Mouse (Mus musculus) hindbrain, embryonic 15.5 days (tissue): ENCODE data around the gene St7l. TPM values are rescaled to one million over a fixed set of nuclear protein-coding genes. Genes with fewer than 3 reads are reported as not detected.
A peak's percentile ranks its signal among the peaks of the same experiment; 100 is the strongest.

Experiments used
- ATAC-seq: fragments of 200-750 bp; cut with Nextera tagmentation; 2 replicates; pipeline ENCODE4 v1.8.0; 2017; ENCODE audit warnings: low read depth, moderate number of reproducible peaks, moderate TSS enrichment; ENCODE audit not compliant: low FRiP score
- H3K27ac ChIP-seq: fragments of 300-500 bp; sonication (generic); replicated peaks from 2 replicates; pipeline ENCODE4 v1.5.1; 2015; ENCODE audit warnings: mild to moderate bottlenecking, inconsistent platforms
- H3K27me3 ChIP-seq: fragments of 300-500 bp; sonication (generic); 2 replicates; pipeline ENCODE4 v1.6.1; 2015; ENCODE audit warnings: control low read depth, inconsistent platforms
- H3K36me3 ChIP-seq: fragments of 300-500 bp; sonication (generic); 2 replicates; pipeline ENCODE4 v1.6.1; 2015; ENCODE audit warnings: control low read depth, inconsistent platforms
- H3K4me1 ChIP-seq: fragments of 300-500 bp; sonication (generic); replicated peaks from 2 replicates; pipeline ENCODE4 v1.6.1; 2015; ENCODE audit warnings: control low read depth, inconsistent platforms
- H3K4me2 ChIP-seq: fragments of 300-500 bp; sonication (generic); 2 replicates; pipeline ENCODE4 v1.6.1; 2015; ENCODE audit warnings: moderate library complexity, mild to moderate bottlenecking, inconsistent platforms
- H3K4me3 ChIP-seq: fragments of 300-500 bp; sonication (generic); 2 replicates; pipeline ENCODE4 v1.5.1; 2015; ENCODE audit warnings: mild to moderate bottlenecking, inconsistent platforms
- H3K9ac ChIP-seq: fragments of 300-500 bp; sonication (generic); 2 replicates; pipeline ENCODE4 v1.6.1; 2015; ENCODE audit warnings: inconsistent platforms
- H3K9me3 ChIP-seq: fragments of 300-500 bp; sonication (generic); 2 replicates; pipeline ENCODE4 v1.6.1; 2016; ENCODE audit warnings: control low read depth, inconsistent platforms
- WGBS: fragments of 180-500 bp; shearing (Covaris S2); methylation state at CpG from one replicate; pipeline ENCODE4 v1.1.7; 2015; 5-methylcytosine and 5-hydroxymethylcytosine counted together
- polyA plus RNA-seq: library from polyadenylated mRNA; unstranded; fragments of >200 nt; fragmentation: Nextera tagmentation; extraction: Ambion mirVana; gene quantifications from 2 replicates; pipeline ENCODE4 v1.2.1, GENCODE M21; 2015

The St7l gene
- polyA plus RNA-seq: 31.8 and 34.7 TPM in 2 replicates

DNA sequence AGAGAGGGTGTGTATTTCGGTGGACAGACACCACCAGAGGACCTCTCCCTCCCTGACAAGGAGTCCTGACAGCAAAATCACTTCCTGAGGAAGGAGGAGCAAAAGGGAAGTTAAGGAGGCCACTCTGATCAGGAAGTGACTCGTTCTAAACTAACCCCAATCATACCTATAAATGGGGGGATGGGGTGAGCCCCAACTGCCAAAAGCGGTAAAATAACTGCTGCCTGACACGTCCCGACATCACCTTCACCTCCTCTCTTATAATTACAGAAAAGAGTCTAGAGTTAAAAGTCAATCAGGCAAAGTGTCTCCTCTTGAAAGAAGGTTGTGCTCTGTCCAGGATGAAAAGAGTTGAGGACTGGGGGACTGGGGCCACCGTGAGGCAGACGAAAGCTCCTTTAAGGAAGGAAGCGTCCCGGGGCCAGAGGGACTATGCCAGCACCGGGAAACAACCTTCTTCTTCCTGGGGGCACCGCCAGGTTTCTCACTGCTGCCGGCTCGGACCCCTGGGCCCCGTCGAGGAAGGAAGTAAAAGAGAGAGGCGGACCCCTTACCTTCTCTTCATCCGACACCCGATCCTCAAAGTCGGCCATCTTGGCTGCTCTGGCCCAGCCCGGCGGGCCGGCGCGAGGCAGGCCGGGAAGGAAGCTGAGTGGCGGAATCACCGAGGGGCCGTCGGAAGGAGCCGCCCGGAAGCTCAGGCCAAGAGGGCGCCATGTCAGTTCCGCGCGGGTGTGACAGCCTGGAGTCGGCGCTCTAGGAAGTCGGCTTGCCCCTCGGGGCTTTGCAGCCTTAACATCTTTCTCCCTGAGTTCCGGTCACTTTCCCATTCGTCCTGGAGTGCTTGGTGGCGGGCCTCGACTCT, at the start of gene St7l, which contains the start of gene Capza1:
Gene St7l, plus strand, starts transcription at position 220 of the 865 bp plus-strand sequence.
Gene Capza1, minus strand, starts transcription at position 720 of the 865 bp plus-strand sequence.
- Histone ChIP-seq H3K27ac (peak within 1 kb of the TSS; percentile 96), H3K4me2 (peak within 1 kb of the TSS; percentile 68), H3K27me3 (no peaks in the 10 kb centered on the region), H3K4me1 (peaks cover 39% of the 10 kb centered on the region), H3K36me3 (0 out of 2 replicates have a peak, but pooled peaks cover 4% of the 10 kb centered on the region), H3K9ac (peak within 1 kb of the TSS; percentile 94), H3K4me3 (peak within 1 kb of the TSS; percentile 74), H3K9me3 (no peaks in the 10 kb centered on the region)
- ATAC-seq: peak; percentile 97
- WGBS: under 1% methylated on average over 43 of the region's 43 CpGs

DNA sequence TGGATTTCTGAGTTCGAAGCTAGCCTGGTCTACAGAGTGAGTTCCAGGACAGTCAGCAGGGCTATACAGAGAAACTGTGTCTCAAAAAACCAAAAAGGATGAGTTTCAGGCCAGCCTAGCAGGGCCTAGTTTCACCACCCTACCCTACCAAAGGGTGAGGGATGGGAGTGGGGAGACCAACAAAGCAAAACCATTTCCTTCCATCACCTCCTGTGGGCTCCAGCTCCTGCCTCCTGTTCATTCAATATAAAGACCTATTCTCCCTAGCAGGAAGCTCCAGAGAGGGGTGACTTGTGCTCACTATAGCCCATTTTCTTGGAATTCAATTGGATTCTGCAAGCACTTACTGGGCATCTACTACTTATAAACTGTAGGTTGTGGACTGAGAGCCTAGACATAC, 49.1 kb upstream of the St7l start:
- no peak overlapping the region for H3K27ac ChIP-seq
- no peaks in the 10 kb centered on the region for H3K36me3 ChIP-seq
- WGBS: 100% methylated on average over 1 of the region's 1 CpGs
- no peaks in the 10 kb centered on the region for H3K9me3 ChIP-seq
- H3K27me3 ChIP-seq: no peaks in the 10 kb centered on the region
- H3K4me3 ChIP-seq: no peak overlapping the region
- H3K9ac ChIP-seq: no peak overlapping the region
- no peak overlapping the region for H3K4me2 ChIP-seq
- peaks cover 18% of the 10 kb centered on the region for H3K4me1 ChIP-seq
- no peak for ATAC-seq

DNA sequence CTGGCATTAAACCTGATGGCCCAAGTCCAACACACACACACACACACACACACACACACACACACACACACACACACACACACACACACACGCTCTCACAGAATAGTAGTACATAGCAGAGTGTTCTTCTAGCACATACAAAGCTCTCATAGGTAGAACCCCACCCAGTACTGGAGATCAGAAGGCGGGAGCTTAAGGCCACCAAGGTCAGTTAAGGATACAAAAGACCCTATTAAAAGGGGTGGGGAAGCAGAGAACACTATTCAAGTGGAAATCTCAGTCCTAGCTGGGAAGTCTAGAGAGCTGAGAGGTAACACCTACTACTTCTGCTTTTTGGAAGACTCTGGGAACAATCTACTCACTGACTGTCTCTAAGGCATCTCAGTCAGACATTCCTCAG, 48.5 kb upstream of the St7l start:
- peaks cover 18% of the 10 kb centered on the region for H3K4me1 ChIP-seq
- H3K27ac ChIP-seq: no peak overlapping the region
- H3K4me3 ChIP-seq: no peak overlapping the region
- WGBS: 79% methylated on average over 2 of the region's 2 CpGs
- no peaks in the 10 kb centered on the region for H3K27me3 ChIP-seq
- no peak for ATAC-seq
- no peak overlapping the region for H3K4me2 ChIP-seq
- no peaks in the 10 kb centered on the region for H3K36me3 ChIP-seq
- H3K9ac ChIP-seq: no peak overlapping the region
- no peaks in the 10 kb centered on the region for H3K9me3 ChIP-seq

DNA sequence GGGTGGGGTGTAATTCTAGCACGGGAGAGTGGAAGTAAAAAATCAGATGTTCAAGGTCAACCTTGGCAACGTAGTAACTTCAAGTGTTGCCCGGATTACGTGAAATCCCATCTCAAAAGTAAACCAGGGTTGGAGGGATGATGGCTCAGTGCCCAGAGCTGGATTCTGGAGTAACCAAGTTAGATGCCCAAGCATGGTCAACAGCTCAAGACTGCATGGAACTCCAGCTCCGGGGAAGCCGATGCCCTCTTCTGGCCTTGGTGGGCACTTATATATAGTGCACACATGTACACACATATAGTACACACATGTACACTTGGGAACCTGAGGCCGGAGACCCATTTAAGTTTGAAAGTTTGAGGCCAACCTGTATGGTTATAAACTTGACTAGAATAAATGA, 47.7 kb upstream of the St7l start:
- Histone ChIP-seq H3K36me3 (no peaks in the 10 kb centered on the region; the same call in 1 of the 2 replicates), H3K9ac (no peak overlapping the region), H3K4me3 (no peak overlapping the region), H3K4me2 (no peak overlapping the region), H3K27ac (no peak overlapping the region), H3K27me3 (no peaks in the 10 kb centered on the region), H3K4me1 (peaks cover 18% of the 10 kb centered on the region), H3K9me3 (no peaks in the 10 kb centered on the region)
- no peak for ATAC-seq
- WGBS: 97% methylated on average over 7 of the region's 7 CpGs

DNA sequence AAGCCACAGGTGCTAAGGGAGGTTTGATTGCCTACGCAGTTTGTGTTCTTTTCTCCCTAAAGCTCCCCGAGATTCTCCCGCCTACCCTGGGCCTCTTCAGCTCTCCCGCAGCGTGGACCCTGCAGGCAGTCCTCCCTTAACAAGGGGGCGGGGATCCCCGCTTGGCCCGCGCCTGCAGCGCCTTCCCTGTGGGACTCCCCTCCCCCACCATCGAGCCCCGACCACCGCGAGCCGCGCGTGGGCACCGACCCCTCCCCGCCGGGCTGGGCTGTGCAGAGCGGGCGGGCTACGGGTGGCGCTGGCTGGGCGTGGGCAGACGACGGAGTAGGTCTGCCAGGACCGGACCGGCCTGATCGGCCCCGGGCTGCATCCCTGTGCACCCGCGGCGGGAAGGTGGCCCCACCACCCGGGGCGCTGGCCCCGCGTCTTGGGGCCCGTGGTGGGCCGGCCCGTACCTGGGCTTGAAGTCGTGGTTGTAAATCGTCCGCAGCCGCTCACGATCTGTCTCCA, 46.3 kb upstream of the St7l start:
- H3K4me2 ChIP-seq: peak overlapping the region; percentile 96
- H3K9ac ChIP-seq: peak overlapping the region; percentile 59
- H3K36me3 ChIP-seq: peaks cover 5% of the 10 kb centered on the region; the same call in 1 of the 2 replicates
- H3K9me3 ChIP-seq: no peaks in the 10 kb centered on the region
- WGBS: 0% methylated on average over 44 of the region's 46 CpGs
- peak overlapping the region; percentile 73 for H3K4me3 ChIP-seq
- ATAC-seq: peak; percentile 83
- peaks cover 18% of the 10 kb centered on the region for H3K4me1 ChIP-seq
- no peaks in the 10 kb centered on the region for H3K27me3 ChIP-seq
- peak overlapping the region; percentile 76 for H3K27ac ChIP-seq

DNA sequence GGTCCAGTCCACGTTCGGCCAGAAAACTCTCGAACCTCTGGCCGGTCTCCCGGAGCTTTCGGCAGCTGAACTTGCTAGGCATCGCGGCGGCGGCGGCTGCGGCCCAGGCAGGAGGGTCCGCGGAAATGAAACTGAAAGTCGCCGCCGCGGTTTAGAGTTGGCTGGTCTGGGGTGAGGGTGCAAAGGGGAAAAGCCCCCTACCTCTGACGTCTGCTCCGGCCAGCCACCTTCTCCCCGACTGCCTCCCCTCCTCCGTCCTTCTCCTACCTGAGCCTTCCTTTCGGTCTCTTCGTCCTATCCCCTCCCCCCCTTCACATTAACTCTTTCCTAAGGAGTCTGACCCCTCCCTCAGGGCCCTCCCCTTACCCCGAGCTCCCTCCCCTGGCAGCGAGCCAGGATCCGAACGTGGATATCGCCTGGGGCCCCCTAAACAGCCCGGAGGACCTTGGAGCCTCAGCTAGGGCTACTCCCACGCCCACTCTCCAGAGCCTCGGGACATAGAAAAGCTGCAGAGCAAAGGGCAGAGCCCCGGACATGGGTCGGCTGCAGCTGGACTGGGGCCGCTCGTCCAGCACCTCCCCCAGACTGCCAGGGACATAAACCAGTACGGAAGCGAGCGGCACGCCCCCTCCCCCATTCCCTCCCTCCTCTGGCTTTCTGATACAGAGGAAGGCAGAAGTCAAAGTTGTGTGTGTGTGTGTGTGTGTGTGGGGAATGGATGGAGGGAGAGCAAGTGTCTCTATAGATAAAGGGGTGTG, 45.6 kb upstream of the St7l start, which contains the start of gene Mov10:
Gene Mov10, minus strand, starts transcription at position 573 of the 758 bp plus-strand sequence.
- no peaks in the 10 kb centered on the region for H3K27me3 ChIP-seq
- peak; percentile 79 for ATAC-seq
- WGBS: under 1% methylated on average over 40 of the region's 40 CpGs
- H3K27ac ChIP-seq: peak within 1 kb of the TSS; percentile 76
- H3K36me3 ChIP-seq: peaks cover 6% of the 10 kb centered on the region; the same call in 1 of the 2 replicates
- peak within 1 kb of the TSS; percentile 59 for H3K9ac ChIP-seq
- peaks cover 18% of the 10 kb centered on the region for H3K4me1 ChIP-seq
- peak within 1 kb of the TSS; percentile 96 for H3K4me2 ChIP-seq
- no peaks in the 10 kb centered on the region for H3K9me3 ChIP-seq
- peak within 1 kb of the TSS; percentile 73 for H3K4me3 ChIP-seq

DNA sequence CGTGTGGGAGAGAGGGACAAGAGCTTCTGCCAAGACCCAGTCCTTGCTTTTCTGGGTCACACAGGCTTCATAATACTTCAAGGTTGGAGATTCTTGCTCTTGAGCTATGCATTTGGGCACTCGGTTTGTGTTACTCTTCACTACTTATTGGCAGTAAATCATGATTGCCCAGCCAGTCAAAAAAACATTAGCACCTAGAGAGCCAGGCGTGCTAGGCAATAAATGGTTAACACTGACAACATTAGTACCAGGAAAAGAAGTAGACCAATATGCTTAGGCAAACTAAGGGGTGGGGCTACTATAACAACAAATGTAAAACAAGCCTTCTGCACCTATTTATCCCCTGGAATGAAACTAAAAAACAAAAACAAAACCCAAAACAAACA, 45.1 kb upstream of the St7l start:
- H3K9ac ChIP-seq: no peak overlapping the region; the same call in 1 of the 2 replicates
- H3K36me3 ChIP-seq: peaks cover 6% of the 10 kb centered on the region; the same call in 1 of the 2 replicates
- peak overlapping the region; percentile 73 for H3K4me3 ChIP-seq
- H3K27ac ChIP-seq: peak overlapping the region; percentile 76; the same call in 1 of the 2 replicates
- H3K9me3 ChIP-seq: no peaks in the 10 kb centered on the region
- 8% methylated on average over 3 of the region's 3 CpGs for whole genome bisulfite sequencing
- no peak for ATAC-seq
- peak overlapping the region; percentile 96 for H3K4me2 ChIP-seq
- no peaks in the 10 kb centered on the region for H3K27me3 ChIP-seq
- H3K4me1 ChIP-seq: peaks cover 18% of the 10 kb centered on the region

DNA sequence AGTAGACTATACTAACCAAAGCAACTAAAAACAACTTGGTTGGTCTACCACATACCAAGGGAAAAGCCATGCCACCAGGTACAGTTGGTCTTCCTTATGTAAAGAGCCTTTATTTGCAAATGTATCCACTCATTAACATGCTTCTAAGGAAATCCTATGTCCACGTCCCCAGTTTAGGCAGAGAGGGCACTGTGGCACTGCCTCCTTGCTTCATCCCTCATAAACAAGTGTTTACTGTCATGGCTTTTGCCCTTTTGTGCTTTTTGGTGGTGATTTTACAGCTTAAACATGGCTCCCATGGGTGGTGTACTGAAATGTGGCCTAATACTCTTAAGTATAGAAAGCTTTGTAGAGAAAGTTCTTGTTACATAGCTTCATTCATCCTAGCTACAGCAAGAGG, 43.4 kb upstream of the St7l start:
- Histone ChIP-seq H3K9ac (no peak overlapping the region), H3K4me3 (no peak overlapping the region), H3K27ac (no peak overlapping the region), H3K4me2 (no peak overlapping the region), H3K27me3 (no peaks in the 10 kb centered on the region), H3K4me1 (peaks cover 18% of the 10 kb centered on the region), H3K9me3 (no peaks in the 10 kb centered on the region), H3K36me3 (peaks cover 9% of the 10 kb centered on the region)
- WGBS: 59% methylated on average over 1 of the region's 1 CpGs
- ATAC-seq: no peak

DNA sequence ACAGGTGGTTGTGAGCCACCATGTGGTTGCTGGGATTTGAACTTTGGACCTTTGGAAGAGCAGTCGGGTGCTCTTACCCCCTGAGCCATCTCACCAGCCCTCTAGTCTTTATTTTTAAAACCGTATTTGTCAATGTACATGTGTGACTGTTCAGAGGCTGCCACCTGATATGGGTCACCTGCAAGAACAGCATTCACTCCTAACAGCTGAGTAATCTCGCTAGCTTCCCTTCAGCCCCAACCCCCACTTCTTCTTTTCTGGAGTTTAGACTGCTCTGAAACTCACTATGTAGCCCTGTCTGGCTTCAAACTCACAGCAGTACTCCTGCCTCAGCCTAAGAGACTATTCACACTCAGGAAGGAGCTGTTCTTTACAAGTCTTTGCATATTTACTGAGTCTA, 41.4 kb upstream of the St7l start:
- ATAC-seq: no peak
- H3K9ac ChIP-seq: no peak overlapping the region
- 83% methylated on average over 3 of the region's 3 CpGs for whole genome bisulfite sequencing

DNA sequence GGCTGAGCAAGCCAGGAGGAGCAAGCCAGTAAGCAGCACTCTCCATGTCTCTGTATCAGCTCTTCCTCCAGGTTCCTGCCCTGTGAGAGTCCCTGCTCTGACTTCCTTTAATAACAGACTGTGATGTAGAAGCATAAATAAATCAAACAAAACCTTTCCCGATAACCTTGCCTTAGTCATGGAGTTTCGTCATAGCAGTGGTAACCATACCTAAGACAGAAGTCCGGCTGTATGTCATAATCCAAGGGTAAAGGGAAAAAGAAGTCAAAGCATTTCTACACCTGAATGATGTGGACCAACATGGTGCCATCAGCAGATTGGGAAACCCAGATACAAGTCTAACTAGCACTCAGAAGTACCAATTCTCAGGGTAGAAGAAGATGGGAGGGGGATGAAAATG, 28.0 kb upstream of the St7l start:
- no peaks in the 10 kb centered on the region for H3K27me3 ChIP-seq
- no peak for ATAC-seq
- no peak overlapping the region for H3K4me2 ChIP-seq
- H3K36me3 ChIP-seq: peaks cover 40% of the 10 kb centered on the region
- no peak overlapping the region for H3K4me3 ChIP-seq
- H3K27ac ChIP-seq: no peak overlapping the region
- H3K4me1 ChIP-seq: no peaks in the 10 kb centered on the region
- H3K9ac ChIP-seq: no peak overlapping the region
- 91% methylated on average over 3 of the region's 3 CpGs for WGBS
- H3K9me3 ChIP-seq: no peaks in the 10 kb centered on the region

More for the DNA sequence above, 41.4 kb upstream of the St7l start:
- no peak overlapping the region for H3K4me2 ChIP-seq
- H3K9me3 ChIP-seq: no peaks in the 10 kb centered on the region
- H3K4me3 ChIP-seq: no peak overlapping the region
- no peaks in the 10 kb centered on the region for H3K27me3 ChIP-seq
- H3K4me1 ChIP-seq: peaks cover 10% of the 10 kb centered on the region
- H3K27ac ChIP-seq: no peak overlapping the region
- H3K36me3 ChIP-seq: peaks cover 18% of the 10 kb centered on the region

DNA sequence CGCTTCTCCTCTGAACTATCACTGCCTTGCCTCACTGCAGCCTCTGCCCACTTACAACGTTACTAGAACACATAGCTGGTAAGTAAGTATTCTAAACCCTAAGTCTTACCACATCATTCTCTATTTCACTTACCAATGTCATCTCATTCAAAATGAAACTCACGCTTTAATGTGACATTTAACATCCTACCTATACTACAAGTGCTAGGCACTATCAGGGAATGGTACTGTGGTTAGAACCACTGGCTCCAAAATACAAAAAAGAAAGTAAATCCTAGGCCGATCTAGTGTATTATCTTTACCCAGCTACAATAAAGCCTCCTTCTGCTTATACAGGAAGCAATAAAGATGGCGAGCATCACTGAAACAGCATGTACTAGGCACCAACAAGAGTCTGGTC, 22.8 kb upstream of the St7l start:
- H3K4me2 ChIP-seq: no peak overlapping the region
- H3K27me3 ChIP-seq: no peaks in the 10 kb centered on the region
- H3K9me3 ChIP-seq: no peaks in the 10 kb centered on the region
- 96% methylated on average over 5 of the region's 5 CpGs for WGBS
- no peak overlapping the region for H3K4me3 ChIP-seq
- no peaks in the 10 kb centered on the region for H3K4me1 ChIP-seq
- ATAC-seq: no peak
- no peak overlapping the region for H3K27ac ChIP-seq
- H3K36me3 ChIP-seq: peaks cover 41% of the 10 kb centered on the region
- no peak overlapping the region for H3K9ac ChIP-seq

DNA sequence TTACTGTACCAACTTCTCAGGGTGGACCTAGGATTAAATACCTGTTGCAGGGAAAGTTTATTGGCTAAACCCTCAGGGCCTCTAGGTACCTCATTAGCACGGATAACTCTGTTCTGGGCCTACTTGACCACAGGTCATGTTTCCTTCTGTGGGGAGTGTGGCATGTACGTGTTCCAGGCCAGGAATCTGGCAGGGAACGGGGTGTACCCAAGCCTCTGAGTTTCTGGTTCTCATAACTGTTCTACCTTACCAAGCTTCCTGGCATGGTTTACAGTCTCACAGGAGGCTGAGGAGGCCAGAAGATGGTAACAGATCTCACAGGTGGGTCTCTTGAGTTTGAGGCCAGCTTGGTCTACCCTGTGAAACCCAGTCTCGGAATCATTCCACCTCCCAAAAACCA, 17.2 kb upstream of the St7l start:
- ATAC-seq: no peak
- Histone ChIP-seq H3K27me3 (no peaks in the 10 kb centered on the region), H3K9me3 (no peaks in the 10 kb centered on the region), H3K4me1 (no peaks in the 10 kb centered on the region), H3K27ac (no peak overlapping the region), H3K4me3 (no peak overlapping the region), H3K36me3 (peaks cover 23% of the 10 kb centered on the region), H3K9ac (no peak overlapping the region), H3K4me2 (no peak overlapping the region)
- 92% methylated on average over 4 of the region's 4 CpGs for WGBS
